Mouse (Mus musculus) erythroblast, embryonic 14.5 days (primary cell): ENCODE data around the gene Lrrc4c. TPM values are rescaled to one million over a fixed set of nuclear protein-coding genes. Genes with fewer than 3 reads are reported as not detected.

ENCODE experiments used
- H3K27me3 ChIP-seq: 2 replicates; pipeline ENCODE4 v1.6.1; 2012; ENCODE audit warnings: inconsistent platforms; ENCODE audit not compliant: control insufficient read depth
- H3K36me3 ChIP-seq: 2 replicates; pipeline ENCODE4 v1.6.1; 2012; ENCODE audit warnings: mild to moderate bottlenecking, inconsistent platforms; ENCODE audit not compliant: control insufficient read depth
- H3K4me1 ChIP-seq: 2 replicates; pipeline ENCODE4 v1.6.1; 2012; ENCODE audit warnings: inconsistent platforms; ENCODE audit not compliant: control insufficient read depth
- H3K4me3 ChIP-seq: replicated peaks from 2 replicates; pipeline ENCODE3; 2012; ENCODE audit warnings: moderate library complexity, mild to moderate bottlenecking, inconsistent platforms
- H3K9me3 ChIP-seq: 2 replicates; pipeline ENCODE4 v1.6.1; 2012; ENCODE audit warnings: low read length, inconsistent platforms, mixed read lengths; ENCODE audit not compliant: control insufficient read depth
- GATA1 ChIP-seq: IDR thresholded peaks from 2 replicates; pipeline ENCODE4 v1.6.1; 2012; ENCODE audit warnings: low read length, inconsistent platforms, mixed read lengths
- TAL1 ChIP-seq: IDR thresholded peaks from 3 replicates; pipeline ENCODE4 v1.6.1; 2012; ENCODE audit warnings: low read length, inconsistent platforms, mixed read lengths
- polyA plus RNA-seq: library from polyadenylated mRNA; stranded (reverse); fragments of >175 nt; gene quantifications from 2 replicates; pipeline ENCODE4 v1.2.3, GENCODE M21; 2012

Lrrc4c gene
- polyA plus RNA-seq, 1 experiment = not detected

DNA sequence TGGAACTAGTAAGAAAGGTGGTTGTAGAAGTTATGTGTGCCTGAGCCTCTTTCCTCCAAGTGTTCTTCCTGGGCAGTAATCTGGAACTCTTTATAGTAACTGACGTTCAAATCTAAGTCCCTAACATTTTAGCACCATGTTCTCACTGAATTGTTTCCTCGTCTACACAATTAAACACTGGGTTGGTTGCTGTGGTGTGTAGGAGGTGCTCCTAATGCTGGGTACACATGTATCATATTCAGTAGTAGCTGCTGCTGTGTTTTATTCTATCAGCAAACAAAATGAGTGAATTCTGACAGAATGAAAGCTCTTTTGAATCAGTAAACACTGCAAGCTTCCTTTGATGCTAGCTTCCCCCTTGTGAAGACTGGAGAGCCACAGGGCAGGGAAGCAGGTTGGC lies 1246.5 kb downstream of the Lrrc4c start:
- H3K4me1 ChIP-seq = no peaks in the 10 kb centered on the region
- H3K27me3 ChIP-seq = no peaks in the 10 kb centered on the region
- no peaks in the 10 kb centered on the region for H3K36me3 ChIP-seq
- no peak overlapping the region for H3K4me3 ChIP-seq
- no peak for TF ChIP-seq TAL1
- TF ChIP-seq GATA1 = no peak
- H3K9me3 ChIP-seq = no peaks in the 10 kb centered on the region

GRCm38 (mm10) chr2:97568954-97569353 lies 1251.0 kb downstream of the Lrrc4c start:
- no peaks in the 10 kb centered on the region for H3K27me3 ChIP-seq
- no peak for TF ChIP-seq TAL1
- no peak for TF ChIP-seq GATA1
- H3K4me1 ChIP-seq = no peaks in the 10 kb centered on the region
- H3K4me3 ChIP-seq = no peak overlapping the region
- H3K9me3 ChIP-seq = no peaks in the 10 kb centered on the region
- H3K36me3 ChIP-seq = no peaks in the 10 kb centered on the region

GRCm38 (mm10) chr2:97574921-97575320 lies 1257.0 kb downstream of the Lrrc4c start:
- H3K4me1 ChIP-seq = no peaks in the 10 kb centered on the region
- H3K9me3 ChIP-seq = no peaks in the 10 kb centered on the region
- no peaks in the 10 kb centered on the region for H3K36me3 ChIP-seq
- H3K27me3 ChIP-seq = no peaks in the 10 kb centered on the region
- no peak for TF ChIP-seq TAL1
- no peak overlapping the region for H3K4me3 ChIP-seq

- no peaks in the 10 kb centered on the region for H3K27me3 ChIP-seq
- no peaks in the 10 kb centered on the region for H3K36me3 ChIP-seq
- H3K4me3 ChIP-seq = no peak overlapping the region
- TF ChIP-seq GATA1 (no peak), TAL1 (no peak)
- no peaks in the 10 kb centered on the region for H3K9me3 ChIP-seq
- no peaks in the 10 kb centered on the region for H3K4me1 ChIP-seq
Measured at GRCm38 (mm10) chr2:97581132-97581531, 1263.2 kb downstream of the Lrrc4c start.

DNA sequence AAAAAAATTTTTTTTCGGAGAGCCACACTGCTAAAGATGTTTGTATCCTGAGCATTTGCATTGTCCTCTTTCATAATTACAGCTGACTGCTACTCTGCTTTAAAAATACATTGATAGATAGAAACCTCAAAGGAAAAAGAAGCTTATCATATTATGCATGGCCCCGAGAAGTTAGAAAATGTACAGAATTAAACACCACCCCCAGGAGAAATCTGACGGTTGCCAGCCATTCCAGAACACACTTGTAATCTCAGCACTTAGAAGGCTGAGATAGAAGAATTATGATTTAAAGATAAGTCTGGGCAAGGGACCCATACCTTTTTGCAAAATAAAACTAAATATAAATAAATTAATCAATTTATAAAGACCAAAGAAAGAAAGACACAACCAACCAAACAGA lies 1268.4 kb downstream of the Lrrc4c start:
- H3K4me1 ChIP-seq = no peaks in the 10 kb centered on the region
- H3K9me3 ChIP-seq = no peaks in the 10 kb centered on the region
- no peak overlapping the region for H3K4me3 ChIP-seq
- H3K36me3 ChIP-seq = no peaks in the 10 kb centered on the region
- TF ChIP-seq GATA1 (no peak), TAL1 (no peak)
- no peaks in the 10 kb centered on the region for H3K27me3 ChIP-seq

- no peaks in the 10 kb centered on the region for H3K4me1 ChIP-seq
- no peaks in the 10 kb centered on the region for H3K9me3 ChIP-seq
- TF ChIP-seq TAL1 = no peak
- no peak for TF ChIP-seq GATA1
- H3K27me3 ChIP-seq = no peaks in the 10 kb centered on the region
- H3K4me3 ChIP-seq = no peak overlapping the region
- no peaks in the 10 kb centered on the region for H3K36me3 ChIP-seq
Measured at GRCm38 (mm10) chr2:97590563-97590962, 1272.6 kb downstream of the Lrrc4c start.

DNA sequence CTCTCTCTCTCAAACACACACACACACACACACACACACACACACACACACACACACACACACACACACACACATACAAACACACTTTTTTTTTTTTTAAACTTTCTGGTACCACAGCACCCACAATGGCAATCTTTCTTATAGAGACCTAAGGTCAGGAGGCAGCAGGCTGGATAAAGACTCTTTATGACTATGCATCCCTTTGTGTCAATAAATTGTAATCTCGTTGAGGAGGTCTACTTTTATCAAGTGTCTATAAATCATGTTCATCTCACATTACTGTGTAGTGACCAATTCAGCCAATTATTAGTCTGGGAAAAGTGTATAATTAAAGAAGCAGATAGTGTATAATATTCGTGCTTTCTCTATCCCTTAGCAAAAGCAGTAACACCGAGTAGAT lies 1286.2 kb downstream of the Lrrc4c start:
- H3K36me3 ChIP-seq = no peaks in the 10 kb centered on the region
- no peaks in the 10 kb centered on the region for H3K9me3 ChIP-seq
- no peaks in the 10 kb centered on the region for H3K27me3 ChIP-seq
- H3K4me3 ChIP-seq = no peak overlapping the region
- TF ChIP-seq TAL1 (no peak), GATA1 (no peak)
- H3K4me1 ChIP-seq = no peaks in the 10 kb centered on the region

DNA sequence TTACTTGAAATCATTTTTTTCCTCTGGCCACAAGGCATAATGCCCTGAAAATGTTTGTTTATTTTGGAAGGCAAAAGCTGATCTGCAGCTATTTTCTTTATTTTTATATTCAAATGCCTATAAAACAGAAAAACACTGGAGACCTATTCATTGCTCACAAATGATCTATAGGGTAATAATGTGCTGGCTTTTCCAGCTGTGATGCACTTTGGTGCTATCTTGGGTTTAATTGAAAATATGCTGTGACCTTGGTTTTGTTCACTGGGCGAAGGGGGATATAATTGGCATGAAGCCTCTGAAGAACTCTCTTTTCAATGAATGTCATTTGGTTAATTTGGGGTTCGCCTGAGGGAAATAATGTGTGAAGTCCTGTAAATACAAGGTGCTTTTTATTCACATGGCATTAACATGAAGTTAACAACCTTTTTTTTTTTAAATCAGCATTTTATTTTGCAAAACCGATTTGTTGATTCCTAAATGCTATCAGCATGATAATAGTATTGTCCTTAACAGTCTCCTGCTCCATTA lies 1286.8 kb downstream of the Lrrc4c start:
- H3K4me1 ChIP-seq = no peaks in the 10 kb centered on the region
- no peaks in the 10 kb centered on the region for H3K27me3 ChIP-seq
- H3K4me3 ChIP-seq = no peak overlapping the region
- no peaks in the 10 kb centered on the region for H3K36me3 ChIP-seq
- no peaks in the 10 kb centered on the region for H3K9me3 ChIP-seq
- TF ChIP-seq TAL1 (no peak), GATA1 (no peak)

GRCm38 (mm10) chr2:97609436-97609835 lies 1291.5 kb downstream of the Lrrc4c start:
- no peaks in the 10 kb centered on the region for H3K9me3 ChIP-seq
- H3K36me3 ChIP-seq = no peaks in the 10 kb centered on the region
- H3K4me3 ChIP-seq = no peak overlapping the region
- TF ChIP-seq TAL1 = no peak
- TF ChIP-seq GATA1 = no peak
- no peaks in the 10 kb centered on the region for H3K4me1 ChIP-seq
- H3K27me3 ChIP-seq = no peaks in the 10 kb centered on the region

- Histone ChIP-seq H3K9me3 (no peaks in the 10 kb centered on the region), H3K27me3 (no peaks in the 10 kb centered on the region), H3K4me3 (no peak overlapping the region), H3K36me3 (no peaks in the 10 kb centered on the region), H3K4me1 (no peaks in the 10 kb centered on the region)
- TF ChIP-seq TAL1 (no peak), GATA1 (no peak)
Measured at GRCm38 (mm10) chr2:97610566-97610965, 1292.6 kb downstream of the Lrrc4c start.
